Mouse (Mus musculus) MEL (cell line): ENCODE results near the gene Oosp2. TPM values are rescaled to one million over a fixed set of nuclear protein-coding genes. Genes with fewer than 3 reads are reported as not detected.

ENCODE experiments used
- DNase-seq: peaks from one replicate; pipeline ENCODE4 v3.0.0; 2011; ENCODE audit warnings: low read depth, low spot score
- H3K27ac ChIP-seq: 2 replicates; pipeline ENCODE4 v1.5.1; 2012; ENCODE audit warnings: low read depth, mild to moderate bottlenecking, control low read depth, low read length, moderate library complexity; ENCODE audit not compliant: control insufficient read depth
- H3K27me3 ChIP-seq, 2 experiments: fragments of 150-350 bp in 1 of 2; sonication (generic) in 1 of 2; 2 replicates each; pipeline ENCODE4 v1.6.1; 2012; ENCODE audit warnings: low read length in 2 of 2, mild to moderate bottlenecking in 2 of 2, improper control_type of control experiment in 1 of 2, moderate library complexity in 1 of 2; ENCODE audit not compliant: insufficient read depth in 2 of 2, control insufficient read depth in 1 of 2
- H3K36me3 ChIP-seq, 2 experiments: 2 replicates each; pipeline ENCODE4 v1.6.1; 2012 to 2014; ENCODE audit warnings: low read length in 2 of 2, improper control_type of control experiment in 1 of 2, inconsistent platforms in 1 of 2, mild to moderate bottlenecking in 1 of 2; ENCODE audit not compliant: insufficient read depth in 2 of 2, control insufficient read depth in 1 of 2
- H3K4me1 ChIP-seq, 2 experiments: fragments of 150-350 bp in 1 of 2; sonication (generic) in 1 of 2; 2 replicates each; pipeline ENCODE4 v1.6.1; 2012; ENCODE audit warnings: low read length in 2 of 2, improper control_type of control experiment in 1 of 2, mild to moderate bottlenecking in 1 of 2; ENCODE audit not compliant: insufficient read depth in 2 of 2, control insufficient read depth in 1 of 2
- H3K4me3 ChIP-seq, 2 experiments: fragments of 150-350 bp in 1 of 2; sonication (generic) in 1 of 2; 2 replicates each; pipeline ENCODE4 v1.5.1; 2012; ENCODE audit warnings: low read depth in 2 of 2, low read length in 2 of 2, mild to moderate bottlenecking in 2 of 2, moderate library complexity in 2 of 2, control low read depth in 1 of 2, improper control_type of control experiment in 1 of 2; ENCODE audit not compliant: control insufficient read depth in 1 of 2, insufficient read depth in 1 of 2
- H3K79me2 ChIP-seq: 2 replicates; pipeline ENCODE4 v1.6.1; 2012; ENCODE audit warnings: mild to moderate bottlenecking, low read length, moderate library complexity; ENCODE audit not compliant: control insufficient read depth, poor library complexity, insufficient read depth
- H3K9ac ChIP-seq: 2 replicates; pipeline ENCODE4 v1.6.1; 2012; ENCODE audit warnings: low read depth, mild to moderate bottlenecking, control low read depth, low read length, moderate library complexity; ENCODE audit not compliant: control insufficient read depth, poor library complexity, severe bottlenecking
- H3K9me3 ChIP-seq: fragments of 150-350 bp; sonication (generic); replicated peaks from 2 replicates; pipeline ENCODE4 v1.6.1; 2012; ENCODE audit warnings: mild to moderate bottlenecking, low read length, improper control_type of control experiment, moderate library complexity; ENCODE audit not compliant: insufficient read depth
- CHD2 ChIP-seq: IDR thresholded peaks from 2 replicates; pipeline ENCODE4 v1.6.1; 2011; ENCODE audit warnings: low read length, improper control_type of control experiment
- CTCF ChIP-seq, 3 experiments: IDR thresholded peaks in 2 of 3; conservative IDR thresholded peaks in 1 of 3; 2 replicates each; pipeline ENCODE4 v1.5.1; 2011 to 2012; ENCODE audit warnings: low read length in 3 of 3, low read depth in 2 of 3, mild to moderate bottlenecking in 2 of 3, improper control_type of control experiment in 1 of 3, inconsistent platforms in 1 of 3, mixed read lengths in 1 of 3, moderate library complexity in 1 of 3; ENCODE audit not compliant: control insufficient read depth in 1 of 3, insufficient read depth in 1 of 3, poor library complexity in 1 of 3, severe bottlenecking in 1 of 3
- EP300 ChIP-seq, 2 experiments: IDR thresholded peaks; 2 replicates each; pipeline ENCODE4 v1.6.1; 2011; ENCODE audit warnings: improper control_type of control experiment in 2 of 2, low read length in 2 of 2, low read depth in 1 of 2, mild to moderate bottlenecking in 1 of 2
- ETS1 ChIP-seq: IDR thresholded peaks from 2 replicates; pipeline ENCODE4 v1.6.1; 2012; ENCODE audit warnings: low read depth, mild to moderate bottlenecking, inconsistent platforms, low read length, improper control_type of control experiment, moderate library complexity
- GATA1 ChIP-seq: IDR thresholded peaks from 2 replicates; pipeline ENCODE4 v1.6.1; 2011; ENCODE audit warnings: low read depth, low read length, improper control_type of control experiment
- HCFC1 ChIP-seq: IDR thresholded peaks from 2 replicates; pipeline ENCODE4 v1.6.1; 2012; ENCODE audit warnings: low read depth, mild to moderate bottlenecking, inconsistent platforms, low read length, improper control_type of control experiment, moderate library complexity
- JUND ChIP-seq: IDR thresholded peaks from 2 replicates; pipeline ENCODE4 v1.6.1; 2011; ENCODE audit warnings: low read depth, mild to moderate bottlenecking, improper control_type of control experiment, low read length
- KAT2A ChIP-seq: conservative IDR thresholded peaks from 2 replicates; pipeline ENCODE4 v1.6.1; 2012; ENCODE audit warnings: low read depth, low read length, improper control_type of control experiment, inconsistent platforms
- MAFK ChIP-seq: IDR thresholded peaks from 2 replicates; pipeline ENCODE4 v1.6.1; 2011; ENCODE audit warnings: low read depth, mild to moderate bottlenecking, low read length, improper control_type of control experiment, borderline replicate concordance
- MAX ChIP-seq: IDR thresholded peaks from 2 replicates; pipeline ENCODE4 v1.6.1; 2011; ENCODE audit warnings: low read length, improper control_type of control experiment
- MAZ ChIP-seq: IDR thresholded peaks from 2 replicates; pipeline ENCODE4 v1.6.1; 2012; ENCODE audit warnings: low read depth, mild to moderate bottlenecking, inconsistent platforms, low read length, improper control_type of control experiment
- MXI1 ChIP-seq: IDR thresholded peaks from 2 replicates; pipeline ENCODE4 v1.6.1; 2011; ENCODE audit warnings: mild to moderate bottlenecking, low read depth, low read length, improper control_type of control experiment
- MYB ChIP-seq: IDR thresholded peaks from 2 replicates; pipeline ENCODE4 v1.6.1; 2011; ENCODE audit warnings: mild to moderate bottlenecking, low read depth, low read length, improper control_type of control experiment
- MYC ChIP-seq: IDR thresholded peaks from 2 replicates; pipeline ENCODE4 v1.6.1; 2011; ENCODE audit warnings: low read depth, mild to moderate bottlenecking, low read length, improper control_type of control experiment, moderate library complexity
- NELFE ChIP-seq: IDR thresholded peaks from 2 replicates; pipeline ENCODE4 v1.6.1; 2011; ENCODE audit warnings: low read depth, low read length, improper control_type of control experiment
- NRF1 ChIP-seq: IDR thresholded peaks from 2 replicates; pipeline ENCODE4 v1.6.1; 2014; ENCODE audit warnings: low read depth, mild to moderate bottlenecking, inconsistent platforms, low read length, improper control_type of control experiment, moderate library complexity; ENCODE audit not compliant: poor library complexity, insufficient read depth, severe bottlenecking
- POLR2A ChIP-seq, 2 experiments: IDR thresholded peaks; 2 replicates each; pipeline ENCODE4 v1.6.1; 2011 to 2012; ENCODE audit warnings: low read length in 2 of 2, mild to moderate bottlenecking in 2 of 2, control low read depth in 1 of 2, improper control_type of control experiment in 1 of 2, low read depth in 1 of 2, moderate library complexity in 1 of 2; ENCODE audit not compliant: control insufficient read depth in 1 of 2, insufficient read depth in 1 of 2, poor library complexity in 1 of 2
- RAD21 ChIP-seq: IDR thresholded peaks from 2 replicates; pipeline ENCODE4 v1.6.1; 2011; ENCODE audit warnings: mild to moderate bottlenecking, low read depth, low read length, improper control_type of control experiment
- RCOR1 ChIP-seq: IDR thresholded peaks from 2 replicates; pipeline ENCODE4 v1.6.1; 2012; ENCODE audit warnings: low read depth, mild to moderate bottlenecking, inconsistent platforms, low read length, improper control_type of control experiment
- SIN3A ChIP-seq: IDR thresholded peaks from 2 replicates; pipeline ENCODE4 v1.6.1; 2012; ENCODE audit warnings: low read length, improper control_type of control experiment, inconsistent platforms
- SMC3 ChIP-seq: IDR thresholded peaks from 2 replicates; pipeline ENCODE4 v1.6.1; 2011; ENCODE audit warnings: low read depth, low read length, improper control_type of control experiment
- TCF12 ChIP-seq: IDR thresholded peaks from 2 replicates; pipeline ENCODE4 v1.6.1; 2014; ENCODE audit warnings: low read depth, mild to moderate bottlenecking, inconsistent platforms, low read length, improper control_type of control experiment, moderate library complexity
- UBTF ChIP-seq: IDR thresholded peaks from 2 replicates; pipeline ENCODE4 v1.6.1; 2012; ENCODE audit warnings: low read depth, mild to moderate bottlenecking, inconsistent platforms, low read length, improper control_type of control experiment, moderate library complexity, borderline replicate concordance; ENCODE audit not compliant: insufficient read depth
- USF1 ChIP-seq: IDR thresholded peaks from 2 replicates; pipeline ENCODE4 v1.6.1; 2014; ENCODE audit warnings: low read depth, mild to moderate bottlenecking, inconsistent platforms, low read length, improper control_type of control experiment, moderate library complexity
- USF2 ChIP-seq, 2 experiments: IDR thresholded peaks; 2 replicates each; pipeline ENCODE4 v1.6.1; 2011 to 2012; ENCODE audit warnings: improper control_type of control experiment in 2 of 2, low read length in 2 of 2, borderline replicate concordance in 1 of 2, inconsistent platforms in 1 of 2, low read depth in 1 of 2, mild to moderate bottlenecking in 1 of 2; ENCODE audit not compliant: insufficient read depth in 1 of 2
- ZC3H11A ChIP-seq: IDR thresholded peaks from 2 replicates; pipeline ENCODE4 v1.6.1; 2012; ENCODE audit warnings: low read depth, mild to moderate bottlenecking, inconsistent platforms, low read length, improper control_type of control experiment
- ZKSCAN1 ChIP-seq: IDR thresholded peaks from 2 replicates; pipeline ENCODE4 v1.6.1; 2012; ENCODE audit warnings: low read depth, mild to moderate bottlenecking, inconsistent platforms, low read length, improper control_type of control experiment, moderate library complexity
- polyA plus RNA-seq, 2 experiments: library from polyadenylated mRNA; stranded (reverse) in 1 of 2; unstranded in 1 of 2; fragments of >175 nt in 1 of 2; fragments of >200 nt in 1 of 2; gene quantifications; 2 replicates each; pipeline versions ENCODE4 v1.2.1 to v1.2.4; 2012; ENCODE audit warnings: low replicate concordance in 2 of 2, low read depth in 1 of 2; ENCODE audit not compliant: insufficient read length in 2 of 2, insufficient read depth in 1 of 2, missing spikeins in 1 of 2
- total RNA-seq: library from RNA; depleted of rRNA; stranded (reverse); fragments of 300-350 nt; gene quantifications from 2 replicates; pipeline ENCODE4 v1.2.3, GENCODE M21; 2012

Oosp2 gene
- total and polyA plus RNA-seq, 3 experiments, result not detected

GRCm38 (mm10) chr19:11613084-11613483, 47.3 kb downstream of the Oosp2 start (continued):
- no peak for TF ChIP-seq NRF1
- no peak; the same call in 1 of the 2 replicates for TF ChIP-seq MYB
- 0 out of 2 replicates have a peak, but pooled peaks have one; percentile 13 for TF ChIP-seq MXI1

DNA sequence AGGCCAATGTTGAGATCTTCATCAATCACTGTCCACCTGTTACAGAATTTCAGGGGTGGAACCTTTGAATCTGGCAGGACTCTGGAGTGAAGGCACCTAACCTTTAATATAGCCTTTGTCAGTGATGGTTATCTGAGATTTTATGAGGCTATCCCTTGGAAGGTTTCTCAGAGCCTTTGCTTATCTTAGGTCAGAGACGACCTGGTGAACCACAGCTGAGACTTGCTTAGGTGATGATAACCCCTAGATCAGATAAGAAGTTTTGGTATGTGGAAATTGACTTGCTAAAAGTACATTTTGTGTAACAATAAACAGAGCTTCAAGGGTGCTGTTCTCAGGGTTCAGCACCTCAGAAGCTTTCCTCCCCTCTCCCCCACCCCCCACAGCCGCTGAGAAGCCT, 48.1 kb downstream of the Oosp2 start:
- Histone ChIP-seq H3K36me3 (peaks cover 0 to 34% of the 10 kb centered on the region in 2 experiments; a peak in 2 of 4 replicates), H3K9me3 (no peaks in the 10 kb centered on the region), H3K79me2 (no peaks in the 10 kb centered on the region), H3K4me1 (peaks cover 25 to 26% of the 10 kb centered on the region in 2 experiments), H3K4me3 (no peak overlapping the region), H3K27me3 (no peaks in the 10 kb centered on the region), H3K27ac (peak overlapping the region; percentile 73), H3K9ac (no peak overlapping the region)
- TF ChIP-seq CTCF (IDR thresholded peaks at IDR 0.05 in 2 of 3, conservative IDR thresholded peaks at IDR 0.05 in 1 of 3; ENCODE audit: control insufficient read depth in 1 of 3, insufficient read depth in 1 of 3, low read depth in 2 of 3, low read length in 3 of 3, poor library complexity in 1 of 3, severe bottlenecking in 1 of 3) (no peak), USF1 (no peak), EP300 (IDR thresholded peaks at IDR 0.05; ENCODE audit: low read depth in 1 of 2, low read length in 2 of 2) (peak; percentile 38 to 62; a peak in 2 of 4 replicates), JUND (no peak), RCOR1 (0 out of 2 replicates have a peak, but pooled peaks have one; percentile 34), UBTF (no peak), TCF12 (peak; percentile 58; the same call in 1 of the 2 replicates), GATA1 (peak; percentile 82), ZKSCAN1 (no peak), MYB (no peak), NELFE (no peak), MAFK (no peak), CHD2 (no peak), MAX (no peak), KAT2A (no peak), POLR2A (IDR thresholded peaks at IDR 0.05; ENCODE audit: control insufficient read depth in 1 of 2, insufficient read depth in 1 of 2, low read depth in 1 of 2, low read length in 2 of 2, poor library complexity in 1 of 2) (no peak), ETS1 (peak; percentile 43; the same call in 1 of the 2 replicates)
- no peak for DNase-seq

DNA sequence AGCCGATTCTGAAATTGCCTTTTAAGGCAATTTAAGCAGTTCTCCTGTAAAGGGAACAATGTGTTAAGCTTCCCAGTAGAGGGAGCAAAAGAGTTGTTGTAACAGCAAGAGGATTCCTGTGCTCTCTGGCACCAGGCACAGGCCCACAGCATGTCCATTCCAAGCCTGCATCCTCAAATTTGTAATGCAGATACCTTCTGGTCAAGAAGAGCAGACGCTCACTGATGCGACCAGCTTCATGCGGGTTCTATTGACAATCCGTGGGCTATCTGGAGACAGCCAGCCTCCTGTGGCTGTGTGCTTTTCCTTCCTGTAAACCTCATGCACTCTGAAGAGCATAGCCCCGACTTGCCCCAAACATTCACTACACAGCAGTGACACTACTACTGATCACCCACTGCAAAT, 48.8 kb downstream of the Oosp2 start:
- peak overlapping the region; percentile 8; the same call in 1 of the 2 replicates for H3K27ac ChIP-seq

More for the DNA sequence above, 48.8 kb downstream of the Oosp2 start:
- Histone ChIP-seq H3K36me3 (peaks cover 0 to 32% of the 10 kb centered on the region in 2 experiments; a peak in 2 of 4 replicates), H3K79me2 (no peaks in the 10 kb centered on the region), H3K4me3 (no peak overlapping the region), H3K9ac (peak overlapping the region; percentile 32; the same call in 1 of the 2 replicates), H3K4me1 (peaks cover 25 to 26% of the 10 kb centered on the region in 2 experiments), H3K9me3 (no peaks in the 10 kb centered on the region), H3K27me3 (no peaks in the 10 kb centered on the region)
- DNase-seq, result peak; percentile 85
- no peak for TF ChIP-seq USF2 (IDR thresholded peaks at IDR 0.05; ENCODE audit: borderline replicate concordance in 1 of 2, insufficient read depth in 1 of 2, low read depth in 1 of 2, low read length in 2 of 2)
- TF ChIP-seq MYC, result peak; percentile 55; the same call in 1 of the 2 replicates
- TF ChIP-seq SIN3A, result peak; percentile 73
- peak; percentile 96 for TF ChIP-seq RAD21
- TF ChIP-seq ZC3H11A, result peak; percentile 94
- no peak for TF ChIP-seq JUND
- TF ChIP-seq CTCF (IDR thresholded peaks at IDR 0.05 in 2 of 3, conservative IDR thresholded peaks at IDR 0.05 in 1 of 3; ENCODE audit: control insufficient read depth in 1 of 3, insufficient read depth in 1 of 3, low read depth in 2 of 3, low read length in 3 of 3, poor library complexity in 1 of 3, severe bottlenecking in 1 of 3), result peak; percentile 46 to 93 (median 70)
- TF ChIP-seq SMC3, result peak; percentile 95
- TF ChIP-seq MAZ, result 0 out of 2 replicates have a peak, but pooled peaks have one; percentile 26
- no peak for TF ChIP-seq HCFC1
